Mouse (Mus musculus) liver, postnatal 0 days (tissue): Measurements from ENCODE around the gene Olfr1427.

Experiments
- CTCF ChIP-seq: sonication (generic); IDR thresholded peaks from 2 replicates; pipeline ENCODE4 v1.5.1; 2016; ENCODE audit warnings: antibody characterized with exemption, low read depth
- EP300 ChIP-seq: IDR thresholded peaks from 2 replicates; pipeline ENCODE4 v1.6.1; 2016; ENCODE audit warnings: antibody characterized with exemption, low read depth, mild to moderate bottlenecking

DNA sequence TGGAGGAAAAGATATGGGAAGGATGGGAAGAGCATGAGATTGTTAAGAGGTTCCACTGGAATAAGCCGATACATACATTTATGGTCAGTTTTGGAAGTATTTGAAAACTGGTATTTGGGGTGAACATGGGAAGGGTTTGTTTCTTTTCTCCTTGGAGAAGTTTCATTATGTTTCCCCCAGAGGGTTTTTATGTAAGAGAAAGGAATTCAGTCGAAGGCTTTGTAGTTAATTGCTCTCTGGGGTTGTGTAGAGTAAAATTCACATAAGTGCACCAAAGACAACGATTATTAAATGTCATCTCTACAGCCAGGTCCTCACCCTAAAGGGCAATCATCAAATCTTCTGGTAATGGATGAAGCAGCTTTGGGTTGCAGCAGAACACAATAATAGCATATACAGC lies 20.0 kb upstream of the Olfr1427 start, which contains the start of gene Olfr76:
- no peak for TF ChIP-seq CTCF
- no peak for TF ChIP-seq EP300
